Mouse (Mus musculus) E14TG2a.4 (cell line): Measurements from ENCODE around the gene Acer3.

ENCODE experiments used
- H3K27me3 ChIP-seq: 2 replicates; pipeline ENCODE4 v1.6.1; 2014; ENCODE audit warnings: low read length, control low read depth; ENCODE audit not compliant: insufficient read depth
- H3K36me3 ChIP-seq: 2 replicates; pipeline ENCODE4 v1.6.1; 2014; ENCODE audit warnings: low read length, control low read depth; ENCODE audit not compliant: insufficient read depth
- H3K4me1 ChIP-seq: replicated peaks from 2 replicates; pipeline ENCODE4 v1.6.1; 2014; ENCODE audit warnings: low read depth, low read length, control low read depth
- H3K4me3 ChIP-seq: replicated peaks from 2 replicates; pipeline ENCODE4 v1.5.1; 2014; ENCODE audit warnings: mild to moderate bottlenecking, low read length
- H3K9me3 ChIP-seq: 2 replicates; pipeline ENCODE4 v1.6.1; 2014; ENCODE audit warnings: low read length, control low read depth
- CTCF ChIP-seq: conservative IDR thresholded peaks from 2 replicates; pipeline ENCODE4 v1.5.1; 2014; ENCODE audit warnings: low read length
- NANOG ChIP-seq: IDR thresholded peaks from 2 replicates; pipeline ENCODE4 v1.6.1; 2014; ENCODE audit warnings: borderline replicate concordance, low read length, mixed read lengths
- POU5F1 ChIP-seq: IDR thresholded peaks from 2 replicates; pipeline ENCODE4 v1.6.1; 2014; ENCODE audit warnings: low read length, borderline replicate concordance

The Acer3 gene

GRCm38 (mm10) chr7:98176322-98177070 is 144.5 kb downstream of the Acer3 start:
- H3K4me1 ChIP-seq = peaks cover 69% of the 10 kb centered on the region
- no peaks in the 10 kb centered on the region for H3K27me3 ChIP-seq
- H3K4me3 ChIP-seq = peak overlapping the region; percentile 92
- no peaks in the 10 kb centered on the region for H3K9me3 ChIP-seq
- H3K36me3 ChIP-seq = peaks cover 6% of the 10 kb centered on the region; the same call in 1 of the 2 replicates
- TF ChIP-seq CTCF (no peak), POU5F1 (no peak), NANOG (no peak)

- peaks cover 6% of the 10 kb centered on the region; the same call in 1 of the 2 replicates for H3K36me3 ChIP-seq
- H3K9me3 ChIP-seq = no peaks in the 10 kb centered on the region
- no peak overlapping the region for H3K4me3 ChIP-seq
- no peaks in the 10 kb centered on the region for H3K27me3 ChIP-seq
- peaks cover 81% of the 10 kb centered on the region for H3K4me1 ChIP-seq
- TF ChIP-seq NANOG = no peak
- no peak for TF ChIP-seq CTCF
- TF ChIP-seq POU5F1 = no peak
Observed at GRCm38 (mm10) chr7:98174883-98175755, 145.9 kb downstream of the Acer3 start.

GRCm38 (mm10) chr7:98173408-98173807 is 147.6 kb downstream of the Acer3 start:
- TF ChIP-seq POU5F1 = no peak
- no peak for TF ChIP-seq NANOG
- no peak for TF ChIP-seq CTCF
- no peaks in the 10 kb centered on the region for H3K27me3 ChIP-seq
- peaks cover 6% of the 10 kb centered on the region; the same call in 1 of the 2 replicates for H3K36me3 ChIP-seq
- peaks cover 84% of the 10 kb centered on the region for H3K4me1 ChIP-seq
- no peaks in the 10 kb centered on the region for H3K9me3 ChIP-seq
- no peak overlapping the region for H3K4me3 ChIP-seq

GRCm38 (mm10) chr7:98172661-98173060 is 148.3 kb downstream of the Acer3 start:
- TF ChIP-seq NANOG (no peak), CTCF (no peak), POU5F1 (no peak)
- H3K27me3 ChIP-seq = no peaks in the 10 kb centered on the region

GRCm38 (mm10) chr7:98171141-98172073 is 149.6 kb downstream of the Acer3 start:
- H3K36me3 ChIP-seq = peaks cover 6% of the 10 kb centered on the region; the same call in 1 of the 2 replicates
- H3K4me3 ChIP-seq = peak overlapping the region; percentile 46
- no peaks in the 10 kb centered on the region for H3K27me3 ChIP-seq
- TF ChIP-seq POU5F1 (no peak), NANOG (no peak), CTCF (no peak)
- no peaks in the 10 kb centered on the region for H3K9me3 ChIP-seq
- H3K4me1 ChIP-seq = peaks cover 80% of the 10 kb centered on the region

More at GRCm38 (mm10) chr7:98172661-98173060, 148.3 kb downstream of the Acer3 start:
- H3K4me3 ChIP-seq = no peak overlapping the region
- peaks cover 86% of the 10 kb centered on the region for H3K4me1 ChIP-seq
- H3K9me3 ChIP-seq = no peaks in the 10 kb centered on the region
- peaks cover 6% of the 10 kb centered on the region; the same call in 1 of the 2 replicates for H3K36me3 ChIP-seq

GRCm38 (mm10) chr7:98164999-98165528 is 155.9 kb downstream of the Acer3 start:
- Histone ChIP-seq H3K4me1 (peaks cover 79% of the 10 kb centered on the region), H3K4me3 (peak overlapping the region; percentile 51), H3K36me3 (peaks cover 25% of the 10 kb centered on the region), H3K9me3 (peaks cover 11% of the 10 kb centered on the region), H3K27me3 (no peaks in the 10 kb centered on the region)
- TF ChIP-seq NANOG = no peak
- no peak for TF ChIP-seq CTCF
- TF ChIP-seq POU5F1 = no peak

GRCm38 (mm10) chr7:98164382-98164998 is 156.5 kb downstream of the Acer3 start:
- Histone ChIP-seq H3K4me1 (peaks cover 80% of the 10 kb centered on the region), H3K9me3 (peaks cover 11% of the 10 kb centered on the region), H3K4me3 (peak overlapping the region; percentile 51), H3K27me3 (no peaks in the 10 kb centered on the region), H3K36me3 (peaks cover 30% of the 10 kb centered on the region)
- TF ChIP-seq POU5F1 (no peak), NANOG (no peak), CTCF (no peak)

GRCm38 (mm10) chr7:98163700-98164099 is 157.3 kb downstream of the Acer3 start:
- Histone ChIP-seq H3K4me3 (no peak overlapping the region), H3K36me3 (peaks cover 36% of the 10 kb centered on the region), H3K9me3 (peaks cover 11% of the 10 kb centered on the region), H3K4me1 (peaks cover 84% of the 10 kb centered on the region), H3K27me3 (no peaks in the 10 kb centered on the region)
- TF ChIP-seq CTCF (no peak), NANOG (no peak), POU5F1 (no peak)
